Mouse (Mus musculus): ENCODE measurements at regions not wholly inside any gene's neighbourhood (a gene's known extent, or its start where the extent isn't known, plus 50 kb on each side); places are given as distances from the start of the nearest gene placed in this dataset.

DNA sequence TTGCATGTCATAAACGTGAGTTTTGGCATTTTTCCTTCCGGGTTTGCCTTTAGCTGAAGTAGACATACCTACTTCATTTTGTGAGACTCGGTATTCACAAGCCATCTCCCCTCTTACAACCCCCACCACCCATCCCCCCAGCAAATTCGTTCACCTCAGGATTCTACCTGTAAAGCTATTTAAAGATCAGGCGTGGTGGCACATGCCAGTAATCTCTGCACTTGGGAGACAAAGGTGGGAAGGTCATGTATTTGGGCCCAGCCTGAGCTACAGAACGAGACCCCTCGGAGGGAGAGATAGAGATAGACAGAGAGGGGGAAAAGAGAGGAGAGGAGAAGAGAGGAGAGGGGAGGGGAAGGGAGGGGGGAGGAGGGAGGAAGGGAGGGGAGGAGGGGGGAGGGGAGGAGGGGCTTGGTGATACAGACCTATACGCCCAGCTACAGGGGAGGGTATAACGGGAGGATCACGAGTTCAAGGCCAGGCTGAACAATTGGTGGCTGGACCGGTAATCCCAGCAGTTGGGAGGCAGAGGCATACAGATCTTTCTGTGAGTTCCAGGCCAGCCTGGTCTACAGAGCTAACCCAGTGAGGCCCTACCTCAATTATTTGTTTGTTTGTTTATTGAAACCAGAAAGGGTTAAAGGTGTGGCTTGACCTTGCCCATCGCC lies 83.9 kb upstream of the Tbx3 start:
- DNase-seq (ENCODE audit: low spot score): no peak
- H3K9me3 ChIP-seq (ENCODE audit: control insufficient read depth, low read length): no peaks in the 10 kb centered on the region
- H3K9ac ChIP-seq (ENCODE audit: low read length): no peak overlapping the region
- H3K27me3 ChIP-seq (ENCODE audit: control insufficient read depth, insufficient read depth, low read length): no peaks in the 10 kb centered on the region
- no peak overlapping the region for H3K4me3 ChIP-seq (ENCODE audit: low read depth, low read length)
- no peak for ATAC-seq (ENCODE audit: insufficient read depth, low FRiP score, low TSS enrichment)
- no peak overlapping the region for H3K4me2 ChIP-seq (ENCODE audit: low read depth)
- WGBS: 85% methylated on average over 11 of the region's 12 CpGs
- H3K27ac ChIP-seq (ENCODE audit: low read depth, low read length): no peak overlapping the region
- no peaks in the 10 kb centered on the region for H3K4me1 ChIP-seq (ENCODE audit: control insufficient read depth, insufficient read depth, low read length)
- no peaks in the 10 kb centered on the region for H3K36me3 ChIP-seq (ENCODE audit: control insufficient read depth, insufficient read depth, low read length)

DNA sequence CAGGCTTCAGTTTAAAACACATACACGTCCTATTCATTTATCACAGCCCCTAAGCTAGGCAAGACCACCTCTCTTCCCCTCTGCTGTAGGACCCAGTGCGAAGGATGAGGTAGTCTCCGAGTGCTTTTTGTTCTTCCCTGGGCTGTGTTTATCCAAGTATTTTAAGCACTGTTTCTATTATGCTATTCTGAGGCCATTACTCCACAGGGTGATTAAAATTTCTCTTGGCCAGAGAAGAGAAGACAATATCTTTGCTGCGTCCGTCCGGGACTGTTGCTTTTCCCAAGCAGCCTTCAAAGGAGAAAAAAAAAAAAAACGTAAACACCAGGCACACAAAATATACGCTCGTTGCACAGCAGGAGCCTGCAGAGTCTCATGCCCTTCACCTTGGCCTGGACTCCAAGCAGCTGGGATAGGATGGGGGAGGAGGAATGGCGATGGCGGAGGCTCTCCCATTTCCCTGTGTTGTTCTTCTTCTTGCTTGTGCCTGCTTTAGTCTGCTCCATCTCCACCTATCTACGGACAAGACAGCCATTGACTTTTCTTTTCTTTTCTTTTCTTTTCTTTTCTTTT lies 83.1 kb upstream of the Tbx3 start:
- DNase-seq (ENCODE audit: low spot score) (no peak), ATAC-seq (ENCODE audit: insufficient read depth, low FRiP score, low TSS enrichment) (no peak)
- Histone ChIP-seq H3K4me2 (ENCODE audit: low read depth) (no peak overlapping the region), H3K4me3 (ENCODE audit: low read depth, low read length) (no peak overlapping the region), H3K4me1 (ENCODE audit: control insufficient read depth, insufficient read depth, low read length) (no peaks in the 10 kb centered on the region), H3K27me3 (ENCODE audit: control insufficient read depth, insufficient read depth, low read length) (no peaks in the 10 kb centered on the region), H3K9me3 (ENCODE audit: control insufficient read depth, low read length) (no peaks in the 10 kb centered on the region), H3K9ac (ENCODE audit: low read length) (no peak overlapping the region), H3K27ac (ENCODE audit: low read depth, low read length) (no peak overlapping the region), H3K36me3 (ENCODE audit: control insufficient read depth, insufficient read depth, low read length) (no peaks in the 10 kb centered on the region)
- 54% methylated on average over 12 of the region's 12 CpGs for WGBS

DNA sequence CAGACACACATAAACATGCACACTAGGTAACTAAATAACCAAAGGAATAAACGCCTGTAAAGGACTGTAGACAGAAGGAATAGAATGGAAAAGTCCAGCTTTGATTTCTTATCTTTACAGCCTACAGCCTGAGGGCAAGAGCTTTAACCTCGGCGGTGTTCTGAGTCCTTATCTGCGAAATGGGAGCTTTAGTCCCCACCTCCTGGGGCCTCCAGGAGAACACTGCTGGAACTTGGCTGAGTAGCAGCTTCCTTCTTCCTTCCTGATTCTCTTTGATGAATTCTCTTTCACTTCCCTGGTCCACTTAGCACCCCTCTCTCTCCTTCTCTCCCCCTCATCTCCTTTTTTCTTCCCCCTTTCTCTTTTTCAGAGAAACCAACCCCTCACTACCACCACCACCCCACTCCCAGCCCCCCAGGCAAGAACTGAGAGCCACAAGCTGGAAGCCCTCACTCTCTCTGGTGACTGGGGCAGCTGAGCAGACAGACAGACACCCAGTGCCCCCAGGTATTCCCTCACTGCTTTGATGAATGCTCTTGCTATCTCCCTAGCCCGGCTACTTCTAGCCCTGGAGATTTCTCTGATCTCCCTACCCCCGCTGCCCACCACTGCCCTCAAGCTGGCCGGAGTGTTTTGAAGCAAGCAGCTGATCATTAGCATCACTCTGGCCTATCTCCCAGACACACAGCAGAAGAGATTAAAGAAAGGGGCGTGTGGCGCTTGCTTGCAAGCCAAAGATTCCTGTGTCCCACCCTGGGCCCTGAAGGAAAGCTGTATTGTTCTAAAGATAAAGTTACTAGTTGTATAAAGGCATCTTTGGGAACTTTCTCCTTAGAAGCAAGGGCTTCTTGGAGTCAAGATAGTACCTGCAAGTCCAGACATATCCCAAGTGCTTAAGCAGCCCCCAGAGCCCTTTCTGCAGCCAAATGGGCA lies 81.9 kb upstream of the Tbx3 start:
- Histone ChIP-seq H3K4me1 (ENCODE audit: control insufficient read depth, insufficient read depth, low read length) (no peaks in the 10 kb centered on the region), H3K4me3 (ENCODE audit: low read depth, low read length) (no peak overlapping the region), H3K36me3 (ENCODE audit: control insufficient read depth, insufficient read depth, low read length) (no peaks in the 10 kb centered on the region), H3K9ac (ENCODE audit: low read length) (no peak overlapping the region), H3K9me3 (ENCODE audit: control insufficient read depth, low read length) (no peaks in the 10 kb centered on the region), H3K27ac (ENCODE audit: low read depth, low read length) (no peak overlapping the region), H3K27me3 (ENCODE audit: control insufficient read depth, insufficient read depth, low read length) (no peaks in the 10 kb centered on the region), H3K4me2 (ENCODE audit: low read depth) (no peak overlapping the region)
- ATAC-seq (ENCODE audit: insufficient read depth, low FRiP score, low TSS enrichment): no peak
- no peak for DNase-seq (ENCODE audit: low spot score)
- WGBS: 29% methylated on average over 9 of the region's 9 CpGs

DNA sequence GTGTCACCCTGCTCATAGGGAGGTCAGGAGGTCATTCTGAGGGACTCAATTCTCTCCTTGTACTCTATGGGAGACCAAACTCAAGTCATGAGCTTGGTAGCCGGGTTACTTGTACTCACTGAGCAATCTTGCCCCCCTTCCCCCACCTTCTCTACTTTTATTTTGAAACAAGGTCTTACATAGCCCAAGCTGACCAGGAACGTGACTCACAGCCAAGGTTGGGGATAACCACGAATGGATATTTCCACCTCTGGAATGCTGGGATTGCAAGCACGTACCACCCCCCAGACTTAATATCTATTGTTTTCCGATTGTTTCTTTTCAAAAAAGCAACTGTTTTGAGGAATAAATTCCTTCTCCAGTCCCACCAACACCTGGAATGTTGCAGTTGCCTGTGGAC lies 79.2 kb upstream of the Tbx3 start:
- Histone ChIP-seq H3K27me3 (ENCODE audit: control insufficient read depth, insufficient read depth, low read length) (no peaks in the 10 kb centered on the region), H3K4me2 (ENCODE audit: low read depth) (no peak overlapping the region), H3K4me1 (ENCODE audit: control insufficient read depth, insufficient read depth, low read length) (no peaks in the 10 kb centered on the region), H3K27ac (ENCODE audit: low read depth, low read length) (no peak overlapping the region), H3K9me3 (ENCODE audit: control insufficient read depth, low read length) (no peaks in the 10 kb centered on the region), H3K4me3 (ENCODE audit: low read depth, low read length) (no peak overlapping the region), H3K36me3 (ENCODE audit: control insufficient read depth, insufficient read depth, low read length) (no peaks in the 10 kb centered on the region), H3K9ac (ENCODE audit: low read length) (no peak overlapping the region)
- DNase-seq (ENCODE audit: low spot score) (no peak), ATAC-seq (ENCODE audit: insufficient read depth, low FRiP score, low TSS enrichment) (no peak)
- WGBS: 89% methylated on average over 5 of the region's 5 CpGs

DNA sequence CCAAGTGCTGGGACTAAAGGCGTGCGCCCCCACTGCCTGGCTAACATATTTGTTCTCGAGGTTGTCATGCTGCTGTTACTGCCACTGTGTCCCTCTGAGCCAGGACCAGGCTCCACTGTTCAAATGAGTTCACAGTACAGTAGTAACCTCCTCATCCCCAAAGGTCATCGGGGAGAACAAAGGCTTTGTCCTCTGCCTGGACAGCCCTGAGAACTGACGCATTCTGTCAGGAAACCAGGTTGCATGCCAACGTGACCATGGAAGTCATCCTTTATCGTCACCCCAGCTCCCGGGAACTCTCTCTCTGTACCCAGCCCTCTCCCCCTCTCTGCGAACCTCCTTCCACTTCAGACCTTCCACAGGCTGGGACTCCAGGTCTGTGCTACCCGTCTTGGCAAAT lies 77.6 kb upstream of the Tbx3 start:
- ATAC-seq (ENCODE audit: insufficient read depth, low FRiP score, low TSS enrichment): no peak
- 81% methylated on average over 10 of the region's 10 CpGs for WGBS
- H3K27me3 ChIP-seq (ENCODE audit: control insufficient read depth, insufficient read depth, low read length): no peaks in the 10 kb centered on the region
- no peak overlapping the region for H3K27ac ChIP-seq (ENCODE audit: low read depth, low read length)
- H3K4me1 ChIP-seq (ENCODE audit: control insufficient read depth, insufficient read depth, low read length): no peaks in the 10 kb centered on the region
- no peaks in the 10 kb centered on the region for H3K36me3 ChIP-seq (ENCODE audit: control insufficient read depth, insufficient read depth, low read length)
- no peaks in the 10 kb centered on the region for H3K9me3 ChIP-seq (ENCODE audit: control insufficient read depth, low read length)
- H3K4me2 ChIP-seq (ENCODE audit: low read depth): no peak overlapping the region
- no peak overlapping the region for H3K4me3 ChIP-seq (ENCODE audit: low read depth, low read length)
- DNase-seq (ENCODE audit: low spot score): no peak
- no peak overlapping the region for H3K9ac ChIP-seq (ENCODE audit: low read length)

DNA sequence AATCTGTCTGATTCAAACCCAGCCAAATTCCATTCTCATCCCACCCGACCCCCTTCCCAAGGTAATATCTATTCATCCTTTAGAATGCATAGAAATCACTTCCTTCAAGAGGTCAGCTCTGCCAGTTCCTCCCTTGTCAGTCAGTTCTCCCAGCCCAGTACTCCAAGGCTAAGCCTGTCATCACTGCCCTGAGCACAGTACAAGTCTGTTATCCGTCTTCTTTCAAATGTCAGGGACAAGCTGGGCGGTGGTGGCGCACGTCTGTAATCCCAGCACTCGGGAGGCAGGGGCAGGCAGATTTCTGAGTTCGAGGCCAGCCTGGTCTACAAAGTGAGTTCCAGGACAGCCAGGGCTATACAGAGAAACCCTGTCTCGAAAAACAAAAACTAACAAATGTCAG lies 75.9 kb upstream of the Tbx3 start:
- H3K4me1 ChIP-seq (ENCODE audit: control insufficient read depth, insufficient read depth, low read length): no peaks in the 10 kb centered on the region
- ATAC-seq (ENCODE audit: insufficient read depth, low FRiP score, low TSS enrichment) (no peak), DNase-seq (ENCODE audit: low spot score) (no peak)
- H3K9me3 ChIP-seq (ENCODE audit: control insufficient read depth, low read length): no peaks in the 10 kb centered on the region
- 86% methylated on average over 8 of the region's 8 CpGs for WGBS
- H3K4me3 ChIP-seq (ENCODE audit: low read depth, low read length): no peak overlapping the region
- no peak overlapping the region for H3K9ac ChIP-seq (ENCODE audit: low read length)
- no peaks in the 10 kb centered on the region for H3K27me3 ChIP-seq (ENCODE audit: control insufficient read depth, insufficient read depth, low read length)
- H3K4me2 ChIP-seq (ENCODE audit: low read depth): no peak overlapping the region
- H3K36me3 ChIP-seq (ENCODE audit: control insufficient read depth, insufficient read depth, low read length): no peaks in the 10 kb centered on the region
- no peak overlapping the region for H3K27ac ChIP-seq (ENCODE audit: low read depth, low read length)

DNA sequence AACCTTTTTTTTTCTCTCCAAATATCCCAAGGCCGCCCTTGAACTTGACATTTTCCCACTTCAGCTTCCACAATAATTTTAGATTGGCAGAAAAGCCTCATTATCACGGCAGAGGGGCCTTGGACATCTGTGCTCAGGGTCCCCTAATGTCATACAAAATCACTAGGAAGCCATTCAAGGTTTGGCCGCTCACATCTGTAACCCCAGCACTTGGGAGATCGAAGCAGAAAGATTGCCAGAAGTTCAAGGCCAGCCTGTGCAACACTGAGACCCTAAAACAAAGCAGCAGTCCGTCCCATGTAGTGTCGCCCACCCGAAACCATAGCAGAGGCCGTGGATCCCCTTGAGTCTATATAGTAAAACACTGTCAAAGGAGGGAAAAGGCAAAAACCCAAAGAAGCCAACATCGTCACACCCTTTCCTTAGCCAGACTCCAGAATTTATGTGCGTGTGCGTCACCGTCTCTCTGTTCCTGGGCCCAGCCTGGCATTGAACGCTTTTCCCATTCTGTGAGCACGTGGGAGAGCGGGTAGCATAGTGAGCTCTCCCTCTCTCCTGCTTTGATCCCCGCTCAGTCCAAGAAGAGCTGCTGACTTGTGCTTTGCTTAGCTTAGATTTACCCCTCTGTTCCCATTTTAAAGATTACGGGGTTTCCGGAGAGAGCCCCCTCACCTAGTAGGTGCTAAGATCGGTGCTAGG lies 74.0 kb upstream of the Tbx3 start:
- H3K27me3 ChIP-seq (ENCODE audit: control insufficient read depth, insufficient read depth, low read length): no peaks in the 10 kb centered on the region
- no peak overlapping the region for H3K9ac ChIP-seq (ENCODE audit: low read length)
- H3K4me1 ChIP-seq (ENCODE audit: control insufficient read depth, insufficient read depth, low read length): no peaks in the 10 kb centered on the region
- 88% methylated on average over 19 of the region's 19 CpGs for WGBS
- DNase-seq (ENCODE audit: low spot score): no peak
- H3K27ac ChIP-seq (ENCODE audit: low read depth, low read length): no peak overlapping the region
- no peak overlapping the region for H3K4me3 ChIP-seq (ENCODE audit: low read depth, low read length)
- no peaks in the 10 kb centered on the region for H3K36me3 ChIP-seq (ENCODE audit: control insufficient read depth, insufficient read depth, low read length)
- no peak for ATAC-seq (ENCODE audit: insufficient read depth, low FRiP score, low TSS enrichment)
- H3K9me3 ChIP-seq (ENCODE audit: control insufficient read depth, low read length): no peaks in the 10 kb centered on the region
- no peak overlapping the region for H3K4me2 ChIP-seq (ENCODE audit: low read depth)

DNA sequence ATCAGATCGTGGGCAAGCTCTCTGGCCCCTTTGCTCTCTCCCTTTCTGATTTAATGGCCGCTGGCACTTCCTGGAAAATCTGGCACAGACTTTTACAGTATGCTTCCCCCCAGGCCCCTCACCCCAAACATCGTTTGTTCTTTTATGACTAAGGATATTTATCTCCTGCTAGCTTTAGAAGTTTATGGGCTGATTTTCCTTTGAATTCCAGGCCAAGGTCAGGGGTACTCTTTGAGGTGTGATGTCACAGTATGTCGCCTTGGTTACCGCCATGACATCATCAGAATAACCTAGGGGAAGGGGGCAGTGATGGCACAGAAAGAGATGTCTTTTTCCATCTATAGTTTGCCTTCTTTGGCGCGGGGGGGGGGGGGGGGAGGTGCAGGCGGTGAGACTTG lies 73.5 kb upstream of the Tbx3 start:
- WGBS: 79% methylated on average over 6 of the region's 8 CpGs
- no peak for DNase-seq (ENCODE audit: low spot score)
- H3K27ac ChIP-seq (ENCODE audit: low read depth, low read length): no peak overlapping the region

More for the DNA sequence above, 73.5 kb upstream of the Tbx3 start:
- no peaks in the 10 kb centered on the region for H3K27me3 ChIP-seq (ENCODE audit: control insufficient read depth, insufficient read depth, low read length)
- no peaks in the 10 kb centered on the region for H3K9me3 ChIP-seq (ENCODE audit: control insufficient read depth, low read length)
- no peaks in the 10 kb centered on the region for H3K36me3 ChIP-seq (ENCODE audit: control insufficient read depth, insufficient read depth, low read length)
- no peak overlapping the region for H3K4me2 ChIP-seq (ENCODE audit: low read depth)
- no peak for ATAC-seq (ENCODE audit: insufficient read depth, low FRiP score, low TSS enrichment)
- H3K4me3 ChIP-seq (ENCODE audit: low read depth, low read length): no peak overlapping the region
- no peaks in the 10 kb centered on the region for H3K4me1 ChIP-seq (ENCODE audit: control insufficient read depth, insufficient read depth, low read length)
- no peak overlapping the region for H3K9ac ChIP-seq (ENCODE audit: low read length)

Data from neural tube, embryonic 11.5 days (tissue).